Mouse (Mus musculus) gastrocnemius, postnatal 4 days (tissue): Measurements from ENCODE around the gene Spef1. TPM values are rescaled to one million over a fixed set of nuclear protein-coding genes. Genes with fewer than 3 reads are reported as not detected.

Experiments used
- DNase-seq, 2 experiments: peaks; one replicate each; pipeline ENCODE4 v3.0.0; 2021 to 2022; ENCODE audit warnings: low spot score in 2 of 2, mixed read lengths in 2 of 2
- total RNA-seq, 2 experiments: library from RNA; stranded (reverse); gene quantifications; 2 replicates each; pipeline ENCODE4 v1.2.3; 2021

Gene Spef1
- total RNA-seq, 2 experiments from 2014 or later = 5.8 to 6.6 TPM

DNA sequence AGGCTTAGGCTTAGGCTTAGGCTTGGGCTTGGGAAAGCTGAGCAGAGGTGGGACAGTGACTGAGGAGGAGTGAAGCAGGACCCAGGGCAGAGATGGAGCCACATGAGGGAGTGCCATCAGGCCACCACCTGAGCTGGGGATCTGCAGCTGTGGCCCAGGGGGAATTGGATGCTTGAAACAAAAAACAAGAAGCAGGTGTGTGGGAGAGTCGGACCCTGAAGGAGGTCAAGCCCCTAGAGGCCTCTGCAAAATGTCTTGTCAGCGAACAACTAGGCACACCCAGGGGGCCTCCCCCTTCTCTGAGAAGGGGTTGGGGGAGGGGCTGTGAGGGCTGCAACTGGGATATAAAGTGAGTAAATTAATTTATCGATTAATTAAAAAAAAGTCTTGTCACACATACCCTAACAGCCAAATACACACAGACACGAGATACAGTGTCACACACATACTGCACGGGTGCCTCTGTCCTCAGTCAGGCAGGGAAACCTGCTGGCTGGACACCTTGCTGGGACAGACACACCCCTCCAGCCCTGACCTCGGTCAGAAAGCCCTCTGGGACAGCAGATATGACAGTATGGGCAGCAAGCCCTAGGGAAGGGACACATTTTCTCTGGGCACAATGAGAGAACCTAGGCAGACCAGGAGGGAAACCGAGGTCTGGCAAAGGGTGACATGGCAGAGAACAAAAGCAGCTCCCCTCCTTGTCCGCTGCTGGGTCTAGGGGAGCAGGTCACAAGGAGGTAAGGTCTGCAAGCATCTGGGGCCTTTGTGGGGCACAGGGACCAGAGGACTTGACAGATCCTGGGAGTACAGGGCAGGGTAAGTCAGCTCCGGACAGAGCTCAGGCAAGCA lies 60.9 kb downstream of the Spef1 start:
- DNase-seq = peak; percentile 10 to 12

DNA sequence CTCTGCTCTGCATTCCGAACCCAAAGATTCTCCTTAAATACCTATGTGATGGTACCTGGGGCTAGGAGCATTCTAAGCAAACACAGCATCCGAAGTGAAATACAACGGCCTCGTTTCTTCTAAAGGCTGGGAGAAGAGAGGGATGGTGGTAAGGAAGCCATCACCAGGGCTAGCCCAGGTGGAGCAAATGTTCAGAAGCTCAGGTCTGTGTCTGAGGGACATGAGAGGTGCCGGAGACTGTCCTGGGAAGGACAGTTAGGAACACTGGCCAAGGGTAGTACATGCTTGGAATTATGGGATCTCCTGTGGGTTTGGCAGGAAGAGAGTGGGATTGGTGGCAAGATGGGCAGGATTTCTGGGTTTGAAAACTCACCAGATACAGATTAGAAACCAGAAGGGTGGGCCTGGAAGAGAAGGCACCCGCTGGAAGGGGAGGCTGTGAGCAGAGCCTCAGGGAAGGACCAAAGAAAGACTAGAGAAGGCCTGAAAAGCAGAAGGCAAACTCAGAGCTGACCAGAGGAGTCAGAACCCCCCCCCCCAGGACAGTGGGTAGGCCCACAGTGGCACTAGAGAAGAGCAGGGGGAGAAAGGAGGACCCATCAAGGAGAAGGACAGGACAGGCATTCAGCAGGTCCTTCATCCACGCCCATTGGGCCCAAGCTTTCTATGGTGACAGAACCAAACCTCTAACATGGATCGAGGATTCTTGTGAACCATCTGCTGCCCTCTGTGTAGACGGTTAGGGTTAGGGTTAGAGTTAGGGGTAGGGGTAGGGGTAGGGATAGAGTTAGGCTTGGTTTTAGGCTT lies 61.7 kb downstream of the Spef1 start:
- DNase-seq = peak in 1 of 2 experiments; percentile 5

DNA sequence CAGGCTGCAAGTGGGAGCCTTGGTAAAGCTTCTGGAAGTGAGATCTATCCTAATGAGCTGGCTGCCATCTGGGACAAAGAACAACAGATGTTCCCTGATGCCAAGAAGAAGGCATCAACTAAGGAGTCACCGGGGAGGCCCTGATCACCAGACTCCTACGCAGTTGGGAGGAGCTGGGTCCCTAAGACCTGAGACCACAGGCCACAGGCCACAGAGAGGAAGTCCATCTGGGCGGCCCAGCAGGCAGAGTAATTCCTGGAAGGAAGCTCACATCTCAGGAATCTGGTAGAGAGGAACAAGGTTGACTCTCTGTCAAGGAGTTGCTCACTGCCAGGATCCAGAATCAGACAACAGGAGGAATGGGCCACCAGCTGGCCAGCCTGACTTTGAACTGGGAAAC lies 62.9 kb downstream of the Spef1 start:
- peak in 1 of 2 experiments; percentile 11 for DNase-seq

Other genes starting within 250 kb of the Spef1 start
- 1 to 10 TPM; 5.5 to 6.5 TPM for gene Gfra4, start 144.2 kb downstream of the Spef1 start, total RNA-seq
- 10 to 100 TPM; 13.2 to 15.2 TPM for gene Adam33, start 123.5 kb downstream of the Spef1 start, total RNA-seq
- 1 to 10 TPM; 2.5 to 2.9 TPM for gene Siglec1, start 100.5 kb downstream of the Spef1 start, total RNA-seq
- 10 to 100 TPM; 30.6 to 32.6 TPM for gene Hspa12b, start 60.0 kb downstream of the Spef1 start, total RNA-seq
- gene Gm11037, start 53.8 kb downstream of the Spef1 start, total RNA-seq = not detected
- gene 1700037H04Rik, start 27.2 kb downstream of the Spef1 start, total RNA-seq = 10 to 100 TPM; 11.7 to 14.5 TPM
- gene Cenpb, start 7.2 kb downstream of the Spef1 start, total RNA-seq = 10 to 100 TPM; 63.8 to 70.1 TPM
- 10 to 100 TPM; 18.0 to 22.4 TPM for gene Cdc25b, start 333 bp downstream of the Spef1 start, total RNA-seq
- 10 to 100 TPM; 17.4 to 21.7 TPM for gene Ap5s1, start 19.8 kb upstream of the Spef1 start, total RNA-seq
- gene Mavs, start 46.8 kb upstream of the Spef1 start, total RNA-seq = 10 to 100 TPM; 23.5 to 26.9 TPM
- gene Pank2, start 75.2 kb upstream of the Spef1 start, total RNA-seq = 10 to 100 TPM; 41.3 to 44.0 TPM
- gene Rnf24, start 165.6 kb upstream of the Spef1 start, total RNA-seq = 1 to 10 TPM; 6.0 to 7.0 TPM